Mouse (Mus musculus) forebrain, embryonic 12.5 days (tissue): Measurements from ENCODE around the gene Aplnr. TPM values are rescaled to one million over a fixed set of nuclear protein-coding genes. Genes with fewer than 3 reads are reported as not detected.

ENCODE experiments used
- ATAC-seq: fragments of 200-750 bp; cut with Nextera tagmentation; 2 replicates; pipeline ENCODE4 v1.8.0; 2017; ENCODE audit warnings: moderate TSS enrichment; ENCODE audit not compliant: low FRiP score
- H3K27ac ChIP-seq: fragments of 300-500 bp; sonication (generic); 2 replicates; pipeline ENCODE4 v1.5.1; 2016; ENCODE audit warnings: mild to moderate bottlenecking
- H3K27me3 ChIP-seq: fragments of 300-500 bp; sonication (generic); 2 replicates; pipeline ENCODE4 v1.6.1; 2016; ENCODE audit warnings: mild to moderate bottlenecking
- H3K36me3 ChIP-seq: fragments of 300-500 bp; sonication (generic); replicated peaks from 2 replicates; pipeline ENCODE4 v1.6.1; 2016; ENCODE audit warnings: mild to moderate bottlenecking
- H3K4me1 ChIP-seq: fragments of 300-500 bp; sonication (generic); 2 replicates; pipeline ENCODE4 v1.6.1; 2016
- H3K4me2 ChIP-seq: fragments of 300-500 bp; sonication (generic); 2 replicates; pipeline ENCODE4 v1.6.1; 2016; ENCODE audit warnings: mild to moderate bottlenecking, moderate library complexity
- H3K4me3 ChIP-seq: fragments of 300-500 bp; sonication (generic); replicated peaks from 2 replicates; pipeline ENCODE4 v1.5.1; 2016; ENCODE audit warnings: mild to moderate bottlenecking
- H3K9ac ChIP-seq: fragments of 300-500 bp; sonication (generic); 2 replicates; pipeline ENCODE4 v1.6.1; 2016; ENCODE audit warnings: mild to moderate bottlenecking
- H3K9me3 ChIP-seq: fragments of 300-500 bp; sonication (generic); 2 replicates; pipeline ENCODE4 v1.6.1; 2016
- WGBS: fragments of 180-500 bp; shearing (Covaris S2); methylation state at CpG from one replicate; pipeline ENCODE4 v1.1.7; 2016; 5-methylcytosine and 5-hydroxymethylcytosine counted together
- polyA plus RNA-seq: library from polyadenylated mRNA; unstranded; fragments of >200 nt; fragmentation: Nextera tagmentation; extraction: Ambion mirVana; gene quantifications from 2 replicates; pipeline ENCODE4 v1.2.1, GENCODE M21; 2016

Aplnr gene
- 27.7 and 28.1 TPM in 2 replicates for polyA plus RNA-seq

- no peaks in the 10 kb centered on the region for H3K36me3 ChIP-seq
- H3K9ac ChIP-seq: no peak within 1 kb of the TSS
- no peaks in the 10 kb centered on the region for H3K9me3 ChIP-seq
- 0 out of 2 replicates have a peak, but pooled peaks have one; percentile 49 for ATAC-seq
- no peaks in the 10 kb centered on the region; the same call in 1 of the 2 replicates for H3K27me3 ChIP-seq
- WGBS: 4% methylated on average over 4 of the region's 4 CpGs
- H3K4me2 ChIP-seq: no peak within 1 kb of the TSS
- H3K27ac ChIP-seq: no peak within 1 kb of the TSS
- H3K4me3 ChIP-seq: no peak within 1 kb of the TSS; the same call in 1 of the 2 replicates
- 0 out of 2 replicates have a peak, but pooled peaks cover under 1% of the 10 kb centered on the region for H3K4me1 ChIP-seq
Observed at GRCm38 (mm10) chr2:85136089-85136488, at the start of gene Aplnr. Gene Aplnr (plus strand): TSS chr2:85136225.

- 42% methylated on average over 11 of the region's 11 CpGs for WGBS
- H3K4me1 ChIP-seq: peaks cover 10% of the 10 kb centered on the region; the same call in 1 of the 2 replicates
- peak; percentile 51; the same call in 1 of the 2 replicates for ATAC-seq
- H3K4me2 ChIP-seq: no peak overlapping the region
- no peaks in the 10 kb centered on the region for H3K36me3 ChIP-seq
- H3K27ac ChIP-seq: no peak overlapping the region
- no peaks in the 10 kb centered on the region for H3K27me3 ChIP-seq
- H3K4me3 ChIP-seq: no peak overlapping the region
- H3K9me3 ChIP-seq: no peaks in the 10 kb centered on the region
- no peak overlapping the region for H3K9ac ChIP-seq
Observed at GRCm38 (mm10) chr2:85088716-85089646, 47.0 kb upstream of the Aplnr start.

- no peak overlapping the region for H3K4me3 ChIP-seq
- H3K27me3 ChIP-seq: no peaks in the 10 kb centered on the region
Observed at GRCm38 (mm10) chr2:85091325-85091724, 44.7 kb upstream of the Aplnr start.

DNA sequence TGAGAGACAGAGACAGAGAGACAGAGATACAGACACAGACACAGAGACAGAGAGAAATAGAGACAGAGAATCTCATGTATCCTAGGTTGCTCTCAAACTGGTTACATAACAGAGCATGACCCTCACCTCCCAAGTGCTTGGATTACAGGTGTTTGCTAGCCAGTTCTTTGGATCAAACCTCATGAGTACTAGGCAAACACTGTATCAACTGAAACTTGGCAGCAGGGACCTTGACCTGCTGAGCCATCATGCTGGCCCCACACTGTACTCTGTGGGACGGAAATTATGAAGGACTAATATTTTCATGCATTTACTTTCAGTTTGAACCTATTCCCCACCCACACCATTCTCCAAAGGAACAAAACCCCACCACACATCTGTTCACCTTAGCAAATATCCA is 42.6 kb upstream of the Aplnr start:
- Histone ChIP-seq H3K4me3 (no peak overlapping the region), H3K36me3 (no peaks in the 10 kb centered on the region), H3K27me3 (no peaks in the 10 kb centered on the region), H3K4me1 (peaks cover 14% of the 10 kb centered on the region), H3K4me2 (no peak overlapping the region), H3K9me3 (no peaks in the 10 kb centered on the region), H3K27ac (no peak overlapping the region), H3K9ac (no peak overlapping the region)
- WGBS: 90% methylated on average over 1 of the region's 1 CpGs
- no peak for ATAC-seq

More at GRCm38 (mm10) chr2:85091325-85091724, 44.7 kb upstream of the Aplnr start:
- Histone ChIP-seq H3K36me3 (no peaks in the 10 kb centered on the region), H3K9me3 (no peaks in the 10 kb centered on the region), H3K9ac (no peak overlapping the region), H3K4me2 (no peak overlapping the region), H3K27ac (no peak overlapping the region), H3K4me1 (peaks cover 14% of the 10 kb centered on the region)
- 92% methylated on average over 4 of the region's 4 CpGs for WGBS
- ATAC-seq: no peak

DNA sequence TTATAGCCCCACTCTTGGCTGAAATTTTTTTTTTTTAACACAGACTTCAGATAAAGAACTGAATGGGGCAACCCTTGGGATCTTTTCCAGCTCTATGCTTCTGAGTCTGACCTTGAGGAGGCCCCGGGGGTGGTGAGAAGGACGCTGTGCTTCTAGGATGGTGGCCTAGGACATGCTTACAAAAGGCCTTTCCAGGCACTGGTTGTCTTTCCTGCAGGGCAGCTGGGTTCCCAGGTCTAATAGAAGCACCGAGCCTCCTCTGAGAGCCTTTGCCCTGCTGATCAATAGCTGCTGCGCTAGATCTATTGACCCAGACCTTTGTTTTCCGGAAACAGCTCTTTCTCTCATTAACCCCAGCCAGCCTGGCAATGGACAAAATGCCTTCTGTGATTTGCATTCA is 40.1 kb upstream of the Aplnr start:
- H3K27ac ChIP-seq: no peak overlapping the region
- ATAC-seq: 0 out of 2 replicates have a peak, but pooled peaks have one; percentile 9
- 17% methylated on average over 5 of the region's 5 CpGs for WGBS

DNA sequence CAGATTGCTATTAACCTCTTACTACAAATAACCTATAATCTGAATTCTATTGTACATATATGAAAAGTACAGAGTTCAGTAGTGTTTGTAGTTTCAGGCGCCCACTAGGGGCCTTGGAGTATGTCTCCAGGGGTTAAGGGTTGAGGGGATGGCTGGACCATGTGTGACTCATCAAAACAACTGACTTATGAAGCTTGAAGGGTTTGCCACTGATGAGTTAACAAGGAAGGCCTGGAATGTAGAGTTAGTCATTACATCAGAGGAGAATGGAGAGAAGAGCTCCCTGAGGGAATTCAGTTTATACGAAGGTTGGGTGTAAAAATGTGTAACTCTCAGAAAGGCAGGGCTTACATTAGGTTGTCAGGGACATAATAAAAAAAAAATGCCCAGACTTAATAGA is 38.0 kb upstream of the Aplnr start:
- Histone ChIP-seq H3K9ac (no peak overlapping the region), H3K9me3 (no peaks in the 10 kb centered on the region), H3K36me3 (no peaks in the 10 kb centered on the region), H3K27me3 (no peaks in the 10 kb centered on the region), H3K4me3 (no peak overlapping the region), H3K27ac (no peak overlapping the region), H3K4me2 (no peak overlapping the region), H3K4me1 (peaks cover 4% of the 10 kb centered on the region; the same call in 1 of the 2 replicates)
- 86% methylated on average over 2 of the region's 2 CpGs for WGBS
- ATAC-seq: no peak

More for the DNA sequence above, 40.1 kb upstream of the Aplnr start:
- Histone ChIP-seq H3K9me3 (no peaks in the 10 kb centered on the region), H3K36me3 (no peaks in the 10 kb centered on the region), H3K4me1 (peaks cover 4% of the 10 kb centered on the region; the same call in 1 of the 2 replicates), H3K9ac (no peak overlapping the region), H3K27me3 (no peaks in the 10 kb centered on the region), H3K4me2 (no peak overlapping the region), H3K4me3 (no peak overlapping the region)

DNA sequence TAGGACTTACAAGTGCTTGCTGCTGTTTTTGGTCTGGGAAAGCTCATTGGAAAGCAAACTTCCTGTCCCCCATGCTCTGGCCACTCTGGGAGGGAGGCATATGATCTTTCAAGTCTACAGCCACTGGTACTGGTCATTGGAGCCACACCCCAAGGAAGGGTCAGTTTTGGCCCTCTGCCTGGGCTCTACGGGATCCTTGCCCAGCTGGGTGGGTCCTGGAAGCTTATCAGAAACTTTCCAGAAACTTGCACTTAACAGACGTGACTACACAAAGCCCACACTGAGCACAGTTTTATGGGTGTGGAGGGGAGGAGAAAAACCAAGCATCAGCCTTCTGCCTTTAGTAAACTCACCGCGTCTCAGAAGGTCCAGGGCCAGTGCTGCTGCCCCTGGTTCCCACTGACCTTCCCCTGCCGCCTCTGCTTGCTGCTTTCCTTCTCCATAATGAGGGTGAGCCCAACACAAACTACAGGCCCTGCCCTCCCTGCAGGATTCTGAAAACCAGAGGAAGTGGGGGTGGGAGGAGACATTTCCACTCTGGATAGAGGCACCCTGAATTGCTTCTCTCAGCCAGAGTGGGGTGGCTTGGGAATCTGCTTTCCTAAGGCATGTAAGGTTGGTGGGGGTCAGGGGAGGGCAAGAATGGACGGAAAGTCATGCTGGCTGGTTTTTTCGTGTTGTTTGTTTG is 37.1 kb upstream of the Aplnr start:
- Histone ChIP-seq H3K4me2 (no peak overlapping the region), H3K9ac (no peak overlapping the region), H3K36me3 (no peaks in the 10 kb centered on the region), H3K4me3 (no peak overlapping the region), H3K4me1 (peaks cover 4% of the 10 kb centered on the region; the same call in 1 of the 2 replicates), H3K27ac (no peak overlapping the region), H3K9me3 (no peaks in the 10 kb centered on the region), H3K27me3 (no peaks in the 10 kb centered on the region)
- WGBS: 84% methylated on average over 7 of the region's 7 CpGs
- ATAC-seq: no peak

GRCm38 (mm10) chr2:85103201-85103600 is 32.8 kb upstream of the Aplnr start:
- ATAC-seq: no peak
- WGBS: 76% methylated on average over 8 of the region's 8 CpGs

DNA sequence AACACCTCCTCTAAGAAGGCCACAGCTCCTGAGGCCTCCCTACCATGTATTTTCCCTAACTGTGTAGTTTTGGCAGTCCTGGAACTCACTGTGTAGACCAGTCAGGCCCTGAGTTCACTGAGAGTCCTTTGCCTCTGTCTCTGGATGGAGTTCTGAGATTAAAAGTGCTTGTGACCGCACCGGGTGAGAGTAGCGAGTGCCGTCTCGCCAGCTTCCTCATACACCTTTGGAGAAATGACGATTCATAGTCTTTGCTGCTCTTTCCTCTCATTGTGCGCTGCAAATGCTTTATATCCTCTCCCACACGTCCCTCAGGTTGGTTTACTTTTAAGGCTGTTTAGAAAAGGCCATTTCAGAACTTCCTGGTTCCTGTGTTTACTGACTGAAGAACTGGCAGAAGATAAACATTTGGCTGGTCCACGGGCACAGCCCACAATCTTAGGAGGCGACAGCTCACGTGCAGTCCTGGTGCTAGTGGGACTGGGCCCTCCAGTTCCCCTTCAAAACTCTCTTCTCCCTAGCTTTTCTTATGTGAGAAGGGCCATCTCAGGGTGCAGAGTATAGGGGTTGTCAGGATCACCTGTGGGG is 30.5 kb upstream of the Aplnr start:
- ATAC-seq: no peak
- H3K4me1 ChIP-seq: no peaks in the 10 kb centered on the region
- no peak overlapping the region for H3K4me3 ChIP-seq
- H3K36me3 ChIP-seq: no peaks in the 10 kb centered on the region
- no peak overlapping the region for H3K9ac ChIP-seq
- WGBS: 88% methylated on average over 11 of the region's 11 CpGs
- H3K9me3 ChIP-seq: no peaks in the 10 kb centered on the region
- no peak overlapping the region for H3K27ac ChIP-seq
- no peaks in the 10 kb centered on the region for H3K27me3 ChIP-seq
- no peak overlapping the region for H3K4me2 ChIP-seq

More at GRCm38 (mm10) chr2:85103201-85103600, 32.8 kb upstream of the Aplnr start:
- no peaks in the 10 kb centered on the region for H3K27me3 ChIP-seq
- no peaks in the 10 kb centered on the region for H3K36me3 ChIP-seq
- H3K4me3 ChIP-seq: no peak overlapping the region
- no peaks in the 10 kb centered on the region for H3K9me3 ChIP-seq
- no peak overlapping the region for H3K9ac ChIP-seq
- H3K4me1 ChIP-seq: no peaks in the 10 kb centered on the region
- H3K27ac ChIP-seq: no peak overlapping the region
- no peak overlapping the region for H3K4me2 ChIP-seq

DNA sequence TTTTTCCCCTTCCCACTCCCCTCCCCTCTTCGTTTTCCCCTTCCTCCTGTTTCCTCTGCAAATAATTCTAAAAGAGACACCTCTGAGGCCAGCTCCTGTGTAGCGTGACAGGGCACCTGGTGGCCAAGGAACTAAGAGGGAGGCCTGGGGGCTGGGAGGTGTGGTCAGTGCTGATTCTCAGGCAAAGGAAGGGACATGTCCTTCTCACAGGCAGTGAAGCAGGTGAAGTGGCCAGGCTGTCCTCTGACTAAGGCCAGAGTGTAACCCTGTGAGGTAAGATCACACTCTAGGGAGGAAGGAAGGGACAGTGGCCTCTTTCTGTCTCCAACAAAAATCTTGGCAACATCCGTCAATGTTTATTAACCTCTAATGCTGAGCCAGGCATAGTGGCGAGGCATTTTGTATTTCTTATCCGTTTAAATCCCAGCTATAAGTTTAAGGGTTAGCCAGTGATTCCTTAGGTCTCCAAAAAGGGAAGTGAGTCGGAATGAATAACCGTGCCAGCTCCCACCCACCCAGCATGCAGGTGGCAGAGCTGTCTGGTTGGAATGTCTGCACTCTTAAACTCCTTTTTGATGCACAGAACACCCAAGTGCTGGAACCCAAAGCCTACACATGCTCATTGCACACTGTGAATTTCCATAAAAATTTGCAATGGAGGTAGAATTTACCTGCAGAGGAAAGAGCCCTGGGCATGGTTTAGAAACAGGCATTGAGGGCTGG is 29.8 kb upstream of the Aplnr start:
- no peak for ATAC-seq
- Histone ChIP-seq H3K9ac (no peak overlapping the region), H3K27ac (no peak overlapping the region), H3K9me3 (no peaks in the 10 kb centered on the region), H3K27me3 (no peaks in the 10 kb centered on the region), H3K4me2 (no peak overlapping the region), H3K4me3 (no peak overlapping the region), H3K36me3 (no peaks in the 10 kb centered on the region), H3K4me1 (no peaks in the 10 kb centered on the region)
- 79% methylated on average over 7 of the region's 7 CpGs for WGBS

GRCm38 (mm10) chr2:85106941-85107340 is 29.1 kb upstream of the Aplnr start:
- Histone ChIP-seq H3K9me3 (no peaks in the 10 kb centered on the region), H3K4me1 (no peaks in the 10 kb centered on the region), H3K27ac (no peak overlapping the region), H3K4me2 (no peak overlapping the region), H3K36me3 (no peaks in the 10 kb centered on the region), H3K27me3 (no peaks in the 10 kb centered on the region), H3K9ac (no peak overlapping the region), H3K4me3 (no peak overlapping the region)
- WGBS: 66% methylated on average over 4 of the region's 4 CpGs
- ATAC-seq: no peak
